Mouse (Mus musculus) right cerebral cortex, postnatal 25 days (tissue): ENCODE measurements around the gene Anpep.

Experiments
- DNase-seq: peaks from one replicate; pipeline ENCODE4 v3.0.0; 2022

The Anpep gene

GRCm38 (mm10) chr7:79866294-79867000, 5.6 kb upstream of the Anpep start:
- no peak for DNase-seq

GRCm38 (mm10) chr7:79861794-79862193, 935 bp upstream of the Anpep start:
- DNase-seq, result no peak

DNA sequence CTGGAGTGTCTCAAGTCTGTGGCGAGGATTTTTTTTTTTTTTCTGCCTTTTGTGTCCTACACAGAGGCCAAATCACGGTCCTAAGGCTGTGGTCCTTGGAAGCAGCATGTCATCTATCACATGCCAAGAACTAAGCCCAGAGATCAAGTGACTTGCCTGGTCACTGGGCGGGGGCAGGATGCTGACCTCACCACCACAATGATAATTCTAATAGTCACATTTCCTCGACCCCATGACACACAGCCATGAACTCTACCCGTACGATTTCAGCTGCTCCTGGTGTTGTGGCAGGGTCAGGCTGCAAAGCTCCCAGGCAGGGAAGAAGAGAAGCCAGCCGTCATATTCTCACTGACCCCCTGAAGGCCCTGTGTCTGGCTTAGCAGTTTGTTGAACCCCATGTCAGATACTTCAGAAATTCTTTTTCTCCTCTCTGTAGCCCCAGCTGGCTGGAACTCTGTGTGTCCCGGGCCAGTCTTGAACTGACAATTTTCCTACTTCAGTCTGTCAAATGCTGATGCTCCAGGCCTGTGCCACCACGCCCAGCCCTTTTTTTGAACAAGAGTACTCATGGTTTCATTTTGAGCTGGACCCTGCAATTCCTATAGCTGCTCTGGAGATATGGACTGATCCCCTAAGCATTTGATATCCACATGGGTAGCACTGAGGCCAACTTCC, 1.8 kb downstream of the Anpep start:
- no peak for DNase-seq

GRCm38 (mm10) chr7:79858202-79858934, 2.5 kb downstream of the Anpep start:
- no peak for DNase-seq

DNA sequence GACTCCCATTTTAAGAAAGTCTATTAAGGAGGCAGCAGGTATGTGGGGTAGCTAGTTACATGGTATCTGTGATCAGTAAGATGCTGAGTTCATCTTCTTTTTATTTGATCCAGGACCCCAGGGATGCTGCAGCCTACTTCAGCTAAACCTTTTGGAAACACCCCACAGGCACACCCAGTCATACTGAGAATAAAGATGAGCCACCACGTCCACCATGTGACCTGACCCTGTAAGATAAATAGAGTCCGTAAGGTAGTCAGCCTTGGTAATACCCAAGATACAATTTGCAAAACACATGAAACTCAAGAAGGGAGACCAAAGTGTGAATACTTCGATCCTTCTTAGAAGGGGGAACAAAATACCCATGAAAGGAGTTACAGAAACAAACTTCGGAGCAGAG, 4.6 kb downstream of the Anpep start:
- no peak for DNase-seq

GRCm38 (mm10) chr7:79847456-79848451, 13.1 kb downstream of the Anpep start:
- DNase-seq, result no peak

- DNase-seq, result no peak
Observed at GRCm38 (mm10) chr7:79846342-79846741, 14.5 kb downstream of the Anpep start.

GRCm38 (mm10) chr7:79844090-79844802, 16.6 kb downstream of the Anpep start:
- no peak for DNase-seq

DNA sequence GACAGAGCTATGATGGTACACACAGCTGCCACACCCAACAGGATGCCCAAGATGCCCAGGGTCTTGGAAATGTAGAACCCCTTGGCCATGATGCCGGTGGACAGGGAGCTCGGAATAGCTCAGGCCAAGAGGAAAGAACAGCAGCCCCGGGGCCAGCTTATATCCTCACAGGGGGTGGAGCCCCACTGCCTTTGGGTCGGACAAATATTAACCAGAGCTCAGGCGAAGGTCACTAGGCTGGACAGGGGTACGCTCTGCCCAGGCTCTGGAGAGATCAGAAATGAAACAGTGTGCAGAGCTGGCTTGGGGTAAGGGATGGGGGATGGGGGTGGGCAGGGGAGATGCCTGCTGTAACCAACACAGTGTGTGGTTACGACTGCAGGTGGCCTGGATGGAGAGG, 18.7 kb downstream of the Anpep start:
- DNase-seq, result no peak

DNA sequence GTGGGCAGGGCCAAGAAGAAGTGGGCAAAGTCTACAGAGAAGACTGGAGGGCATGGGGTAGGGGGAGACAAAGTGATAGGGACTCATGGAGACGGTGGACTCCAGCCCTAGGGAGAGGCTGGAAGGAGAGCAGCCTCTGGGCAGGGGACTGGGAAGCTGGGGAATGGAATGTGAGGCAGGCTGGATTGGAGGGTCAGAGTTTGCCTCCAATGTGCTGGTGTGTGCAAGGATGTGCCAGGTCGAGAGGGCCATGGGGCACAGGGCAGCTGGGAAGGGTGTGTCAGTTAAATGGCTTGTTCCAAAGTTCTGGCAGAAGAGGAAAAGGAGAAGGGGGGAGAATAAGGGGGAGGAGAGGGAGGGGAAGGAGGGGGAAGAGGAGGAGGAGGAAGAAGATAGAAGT, 23.6 kb downstream of the Anpep start:
- no peak for DNase-seq

DNA sequence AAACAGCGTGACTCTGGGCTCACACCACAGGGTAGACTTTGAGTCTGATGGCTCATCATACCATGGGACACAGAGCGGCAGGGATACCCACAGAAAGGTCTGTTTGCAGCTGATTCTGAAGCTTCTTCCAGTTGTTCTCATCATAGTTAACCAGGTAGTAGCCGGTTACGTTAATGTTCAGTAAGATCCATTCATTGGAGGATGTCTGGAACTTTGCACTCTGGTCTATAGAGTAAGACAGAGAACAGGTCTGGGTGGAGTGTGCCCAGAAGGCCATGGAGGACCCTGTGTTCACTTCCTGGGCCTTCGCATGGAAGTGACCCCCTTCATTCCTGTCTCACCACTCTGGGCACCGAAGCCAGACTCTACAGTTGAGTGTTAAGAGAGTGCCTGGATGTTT, 25.7 kb downstream of the Anpep start:
- DNase-seq, result no peak

GRCm38 (mm10) chr7:79832980-79833379, 27.9 kb downstream of the Anpep start:
- DNase-seq, result no peak

DNA sequence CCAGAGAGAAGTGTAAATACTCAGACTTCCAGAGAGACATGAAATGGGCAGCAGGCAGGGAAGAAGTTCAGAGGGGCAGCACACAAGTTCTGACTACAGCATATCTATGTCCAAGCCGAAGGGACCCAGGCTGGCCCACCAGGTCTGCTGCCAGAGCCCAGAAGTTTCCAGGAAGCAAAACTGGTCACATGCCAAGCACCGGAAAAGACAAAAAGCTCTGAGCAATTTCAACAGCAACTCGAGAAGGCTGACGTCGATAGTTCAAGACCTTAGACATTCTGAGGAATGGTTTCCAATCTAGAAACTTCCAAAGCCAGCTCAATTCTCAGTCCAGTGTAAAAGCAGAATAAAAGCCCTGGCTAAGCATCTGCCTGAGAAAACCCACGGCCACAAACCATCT, 29.3 kb downstream of the Anpep start:
- no peak for DNase-seq

DNA sequence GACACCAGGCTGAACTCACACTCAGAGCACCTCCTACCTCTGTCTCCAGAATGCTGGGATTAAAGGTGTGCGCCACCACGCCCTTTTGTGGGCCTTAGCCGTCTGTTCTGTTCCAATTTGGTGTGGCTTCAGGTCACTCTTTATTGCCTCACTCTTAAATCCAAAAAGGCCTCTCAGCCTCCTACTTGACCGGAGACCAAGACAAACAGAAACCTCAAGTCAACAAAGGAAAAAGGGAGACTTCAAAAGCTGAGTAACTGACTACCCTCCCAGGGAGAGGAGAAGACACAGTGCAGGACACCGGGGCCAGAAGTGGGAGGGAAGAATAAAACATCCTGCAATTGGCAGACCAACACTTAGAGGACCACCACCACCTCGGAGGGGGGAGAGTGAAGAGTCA, 29.7 kb downstream of the Anpep start:
- no peak for DNase-seq

DNA sequence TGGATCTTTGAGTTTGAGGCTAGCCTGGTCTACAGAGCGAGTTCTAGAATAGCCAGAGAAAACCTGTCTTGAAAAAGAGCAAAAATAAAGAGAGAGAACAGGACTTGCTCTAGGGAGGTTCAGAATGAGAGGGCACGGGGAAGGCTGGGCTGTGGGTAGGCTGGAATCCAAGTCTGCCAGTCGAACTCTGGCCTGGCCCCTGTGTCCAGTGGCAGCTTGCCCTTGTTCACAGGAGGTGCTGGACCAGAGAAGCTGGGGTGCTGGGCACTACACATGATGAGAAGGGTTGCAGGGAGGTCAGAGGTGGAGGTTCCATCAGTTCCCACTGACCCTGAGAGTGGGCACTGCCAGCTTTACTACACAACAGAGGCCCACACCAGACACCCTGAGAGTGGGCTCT, 32.5 kb downstream of the Anpep start:
- DNase-seq, result no peak

GRCm38 (mm10) chr7:79822092-79822695, 38.7 kb downstream of the Anpep start:
- DNase-seq, result no peak

GRCm38 (mm10) chr7:79819996-79820395, 40.9 kb downstream of the Anpep start:
- no peak for DNase-seq

DNA sequence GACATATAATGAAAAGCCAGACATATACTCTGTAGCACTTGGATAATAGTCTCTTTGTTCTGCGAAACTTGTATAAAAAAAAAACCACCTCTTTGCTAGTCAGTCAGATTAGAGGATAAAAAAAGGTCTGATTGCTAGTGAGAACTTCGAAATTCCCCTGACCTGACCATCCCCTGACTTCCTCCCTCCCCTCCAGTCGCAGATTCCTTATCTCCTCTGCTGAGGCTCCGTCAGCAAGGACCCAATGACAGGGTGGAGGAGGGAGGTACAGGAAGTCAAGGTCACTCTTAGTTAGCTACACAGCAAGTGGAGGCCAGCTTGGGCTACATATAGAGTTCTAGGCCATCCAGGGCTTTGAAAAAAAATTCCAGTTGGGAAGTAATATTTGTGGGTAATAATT, 41.3 kb downstream of the Anpep start:
- no peak for DNase-seq

DNA sequence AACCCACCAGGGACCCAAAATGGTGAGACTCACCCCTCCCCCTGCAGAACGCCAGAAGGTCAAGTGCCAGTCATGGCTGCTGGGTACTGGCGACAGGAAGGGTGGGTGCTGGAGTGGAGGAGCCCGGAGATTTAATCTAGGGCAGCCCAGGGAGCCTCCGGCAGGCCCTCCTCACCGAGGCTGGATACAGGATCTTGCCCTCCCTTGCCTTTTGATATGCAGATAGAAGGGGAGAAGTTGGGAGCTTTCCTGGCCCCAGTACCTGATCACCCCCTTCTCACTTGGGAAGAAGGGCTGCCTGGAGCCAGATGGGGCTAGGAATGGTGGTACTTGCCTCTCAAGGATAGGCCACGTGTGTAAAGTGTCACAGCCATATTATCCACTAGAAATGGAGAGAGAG, 42.5 kb downstream of the Anpep start:
- no peak for DNase-seq

- no peak for DNase-seq
Observed at GRCm38 (mm10) chr7:79813409-79813808, 47.5 kb downstream of the Anpep start.

DNA sequence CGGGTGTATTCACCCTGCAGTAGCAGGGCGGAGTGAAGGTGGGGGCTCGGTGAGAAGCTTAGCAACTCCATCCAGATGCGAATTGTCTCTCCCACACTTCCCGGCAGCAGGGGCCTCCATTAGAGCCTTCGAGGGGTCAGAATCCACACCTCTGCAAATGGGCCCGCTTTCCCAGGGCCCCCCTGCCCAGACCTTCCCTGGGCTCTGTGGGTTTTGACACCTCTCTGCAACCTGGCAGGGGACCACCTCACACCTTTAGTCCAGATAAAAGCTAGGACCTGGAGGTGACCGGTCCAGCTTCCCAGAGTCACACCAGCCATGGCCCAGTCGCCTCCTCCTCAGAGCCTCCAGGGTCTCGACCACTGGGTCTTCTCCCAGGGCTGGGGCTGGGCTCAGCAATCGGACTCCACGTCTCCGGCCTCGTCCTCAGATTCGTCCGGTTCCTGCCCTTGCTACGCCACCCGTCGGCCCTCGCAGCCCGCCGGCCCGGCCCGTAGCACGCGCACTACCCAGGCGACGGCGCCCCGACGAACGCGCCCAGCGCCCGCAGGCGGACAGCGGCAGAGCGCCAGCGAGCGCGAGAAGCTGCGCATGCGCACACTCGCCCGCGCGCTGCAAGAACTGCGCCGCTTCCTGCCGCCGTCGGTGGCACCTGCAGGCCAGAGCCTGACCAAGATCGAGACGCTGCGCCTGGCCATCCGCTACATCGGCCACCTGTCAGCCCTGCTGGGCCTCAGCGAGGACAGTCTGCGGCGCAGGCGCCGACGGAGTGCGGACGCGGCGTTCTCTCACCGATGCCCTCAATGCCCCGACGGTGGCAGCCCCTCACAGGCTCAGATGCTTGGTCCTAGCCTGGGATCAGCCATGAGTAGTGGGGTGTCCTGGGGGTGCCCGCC, 50.0 kb downstream of the Anpep start, which contains the start of gene Mesp2:
Gene Mesp2 (plus strand): TSS at position 117 of the 896 bp plus-strand sequence.
- DNase-seq, result peak; percentile 79
